Mouse (Mus musculus) frontal cortex, postnatal 25 days (tissue): Measurements from ENCODE around the gene Rnpepl1.
A peak's percentile ranks its signal among the peaks of the same experiment; 100 is the strongest.

Source experiments
- DNase-seq, 2 experiments: peaks; one replicate each; pipeline ENCODE4 v3.0.0; 2022; ENCODE audit warnings: low spot score in 2 of 2

Rnpepl1 gene

GRCm38 (mm10) chr1:92907632-92908360, 2.8 kb upstream of the Rnpepl1 start:
- DNase-seq: no peak

DNA sequence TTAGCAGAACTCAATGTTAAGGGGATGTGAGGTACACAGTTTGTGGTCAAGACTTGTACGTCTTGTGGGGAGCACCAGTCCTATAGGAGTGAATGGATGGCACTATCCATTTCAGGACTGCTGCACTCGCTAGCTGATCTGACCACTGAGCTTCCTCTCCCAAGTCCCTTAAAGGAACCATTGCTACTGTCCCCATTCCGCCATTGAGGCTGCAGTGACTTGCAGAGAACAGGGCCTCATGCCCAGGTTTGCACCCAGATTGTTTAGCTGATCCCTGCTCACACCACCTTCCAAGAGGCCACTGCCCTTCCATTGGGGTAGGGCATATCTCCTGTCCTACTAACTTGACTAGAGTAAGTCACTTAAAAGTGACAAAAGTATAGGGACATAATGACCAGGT, 1.9 kb upstream of the Rnpepl1 start:
- no peak for DNase-seq

DNA sequence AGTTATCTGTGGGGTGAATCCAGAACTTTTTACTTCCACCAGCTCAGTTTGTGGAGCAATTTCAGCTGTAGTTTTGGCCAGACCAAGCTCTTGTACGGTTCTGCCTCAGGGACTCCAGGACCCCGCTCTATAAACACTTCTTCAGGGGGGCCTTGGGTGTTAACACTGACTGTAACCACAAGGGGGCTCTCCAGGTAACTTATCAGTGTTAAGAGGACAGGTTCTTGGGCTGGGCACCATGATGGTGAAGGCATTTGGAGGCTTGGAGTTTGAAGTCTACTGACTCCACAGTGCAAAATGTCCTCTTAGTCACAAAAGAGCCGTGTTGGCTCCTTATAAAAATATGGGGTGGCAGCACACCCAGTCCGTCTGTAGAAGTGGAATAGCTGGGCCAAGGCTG, 1.5 kb upstream of the Rnpepl1 start:
- DNase-seq: no peak

DNA sequence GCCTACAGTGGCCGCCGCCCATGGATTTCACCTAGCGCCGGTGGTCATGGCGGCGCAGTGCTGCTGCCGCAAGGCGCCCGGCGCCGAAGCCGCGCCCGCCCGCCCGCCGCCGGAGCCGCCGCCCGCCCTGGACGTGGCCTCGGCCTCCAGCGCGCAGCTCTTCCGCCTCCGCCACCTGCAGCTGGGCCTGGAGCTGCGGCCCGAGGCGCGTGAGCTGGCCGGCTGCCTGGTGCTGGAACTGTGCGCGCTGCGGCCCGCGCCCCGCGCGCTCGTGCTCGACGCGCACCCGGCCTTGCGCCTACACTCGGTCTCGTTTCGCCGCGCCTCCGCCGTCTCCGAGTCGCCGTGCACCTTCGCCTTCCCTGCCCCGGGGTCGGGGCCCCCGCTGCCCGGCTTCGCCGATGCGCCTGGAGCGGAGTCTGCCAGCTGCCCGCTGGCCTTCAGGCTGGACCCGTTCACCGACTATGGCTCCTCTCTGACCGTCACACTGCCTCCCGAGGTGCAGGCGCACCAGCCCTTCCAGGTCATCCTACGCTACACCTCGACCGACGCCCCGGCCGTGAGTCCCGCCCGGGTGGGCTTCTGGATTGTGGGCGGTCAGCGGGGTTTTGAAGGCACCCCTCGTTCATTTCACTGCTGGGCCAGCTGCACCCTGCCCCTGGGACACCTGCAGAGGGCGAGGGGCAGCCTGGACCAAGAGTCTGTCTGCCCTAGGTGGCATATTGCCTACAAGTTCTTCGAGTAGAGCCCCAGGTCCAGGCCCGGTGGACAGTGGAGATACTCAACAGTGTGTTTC, 540 bp downstream of the Rnpepl1 start:
- DNase-seq: peak; percentile 55 to 57

DNA sequence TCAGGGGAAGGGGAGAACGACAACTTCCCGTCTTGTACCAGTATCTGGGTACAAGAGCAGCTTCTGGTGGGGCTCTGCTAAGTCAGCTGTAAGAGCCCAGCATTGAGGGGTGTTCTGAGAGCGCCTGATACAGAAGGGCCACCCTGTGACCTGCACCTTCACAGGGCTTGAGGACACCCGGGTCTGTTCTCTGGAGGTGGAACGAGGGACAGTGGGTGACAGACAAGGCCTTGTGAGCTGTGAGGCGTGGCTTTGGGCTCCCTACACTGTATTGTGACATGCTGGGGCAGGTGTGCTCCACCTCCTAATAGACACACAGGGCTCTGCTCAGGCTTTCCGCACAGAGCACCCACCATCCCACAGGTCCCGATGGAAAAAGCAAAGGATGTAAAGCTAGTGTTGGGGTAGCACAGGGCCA, 1.1 kb downstream of the Rnpepl1 start:
- DNase-seq: no peak

DNA sequence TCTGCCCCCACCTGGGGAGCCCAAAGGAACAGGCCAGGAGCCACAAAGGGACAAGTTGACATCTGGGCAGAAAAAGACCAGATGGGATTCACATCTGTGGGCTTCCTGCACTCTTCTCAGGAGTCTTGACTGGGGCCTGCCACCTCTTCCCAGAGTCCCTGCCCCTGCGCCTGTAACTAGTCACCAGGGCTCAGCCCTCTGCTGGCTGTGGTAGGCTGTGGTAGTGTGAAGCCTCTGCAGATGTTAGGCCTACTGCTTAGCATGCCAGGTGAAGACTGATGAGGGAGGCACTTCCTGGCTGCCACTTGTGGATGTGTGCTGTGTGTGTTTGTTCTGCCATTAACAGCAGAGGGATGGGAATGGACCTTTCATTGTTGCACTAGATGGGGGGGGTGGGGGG, 1.7 kb downstream of the Rnpepl1 start:
- no peak for DNase-seq

- DNase-seq: no peak
These were observed 3.7 kb downstream of the Rnpepl1 start for GRCm38 (mm10) chr1:92914239-92914638.

GRCm38 (mm10) chr1:92914993-92915392, 4.4 kb downstream of the Rnpepl1 start:
- DNase-seq: no peak

DNA sequence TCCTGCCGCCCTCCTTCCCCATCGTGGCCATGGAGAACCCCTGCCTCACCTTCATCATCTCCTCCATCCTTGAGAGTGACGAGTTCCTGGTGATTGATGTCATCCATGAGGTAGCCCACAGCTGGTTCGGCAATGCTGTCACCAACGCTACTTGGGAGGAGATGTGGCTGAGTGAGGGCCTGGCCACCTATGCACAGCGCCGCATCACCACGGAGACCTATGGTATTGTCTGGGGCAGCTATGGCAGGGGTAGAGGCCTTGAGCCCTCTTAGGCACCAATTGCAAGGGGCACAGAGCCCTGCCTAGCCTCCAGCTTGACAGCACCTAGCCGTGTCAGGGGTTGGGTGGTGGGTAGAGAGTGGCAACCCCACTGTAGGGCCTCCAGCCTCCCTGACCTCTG, 6.1 kb downstream of the Rnpepl1 start:
- DNase-seq: no peak

DNA sequence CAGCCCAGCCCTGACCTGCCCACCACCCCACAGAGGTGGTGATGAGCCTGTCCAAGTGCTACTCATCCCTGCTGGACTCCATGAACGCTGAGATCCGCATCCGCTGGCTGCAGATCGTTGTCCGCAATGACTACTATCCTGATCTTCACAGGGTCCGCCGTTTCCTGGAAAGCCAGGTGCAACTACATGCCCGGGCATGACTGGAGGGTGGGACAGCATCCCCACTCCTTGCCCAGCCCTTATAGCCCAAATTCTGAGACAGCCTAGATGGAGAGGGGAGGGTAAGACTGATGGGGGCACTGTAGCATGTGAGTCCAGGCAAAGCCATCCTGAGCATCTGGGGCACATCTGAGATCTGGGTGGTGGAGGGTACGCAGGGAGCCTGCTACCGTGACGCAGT, 8.6 kb downstream of the Rnpepl1 start:
- no peak for DNase-seq

- DNase-seq: no peak
These were observed 9.2 kb downstream of the Rnpepl1 start for GRCm38 (mm10) chr1:92919775-92920174.

GRCm38 (mm10) chr1:92920474-92921200, 10.1 kb downstream of the Rnpepl1 start:
- DNase-seq: no peak

GRCm38 (mm10) chr1:92921496-92921895, 10.9 kb downstream of the Rnpepl1 start:
- no peak for DNase-seq

- DNase-seq: no peak
These were observed 19.7 kb downstream of the Rnpepl1 start for GRCm38 (mm10) chr1:92930171-92930706.

- no peak for DNase-seq
These were observed 23.0 kb downstream of the Rnpepl1 start for GRCm38 (mm10) chr1:92933611-92934010.

- peak; percentile 92 to 93 for DNase-seq
These were observed 23.7 kb downstream of the Rnpepl1 start, which contains the start of gene Capn10 for GRCm38 (mm10) chr1:92934182-92934827. Gene Capn10, plus strand, starts transcription at chr1:92934376.

DNA sequence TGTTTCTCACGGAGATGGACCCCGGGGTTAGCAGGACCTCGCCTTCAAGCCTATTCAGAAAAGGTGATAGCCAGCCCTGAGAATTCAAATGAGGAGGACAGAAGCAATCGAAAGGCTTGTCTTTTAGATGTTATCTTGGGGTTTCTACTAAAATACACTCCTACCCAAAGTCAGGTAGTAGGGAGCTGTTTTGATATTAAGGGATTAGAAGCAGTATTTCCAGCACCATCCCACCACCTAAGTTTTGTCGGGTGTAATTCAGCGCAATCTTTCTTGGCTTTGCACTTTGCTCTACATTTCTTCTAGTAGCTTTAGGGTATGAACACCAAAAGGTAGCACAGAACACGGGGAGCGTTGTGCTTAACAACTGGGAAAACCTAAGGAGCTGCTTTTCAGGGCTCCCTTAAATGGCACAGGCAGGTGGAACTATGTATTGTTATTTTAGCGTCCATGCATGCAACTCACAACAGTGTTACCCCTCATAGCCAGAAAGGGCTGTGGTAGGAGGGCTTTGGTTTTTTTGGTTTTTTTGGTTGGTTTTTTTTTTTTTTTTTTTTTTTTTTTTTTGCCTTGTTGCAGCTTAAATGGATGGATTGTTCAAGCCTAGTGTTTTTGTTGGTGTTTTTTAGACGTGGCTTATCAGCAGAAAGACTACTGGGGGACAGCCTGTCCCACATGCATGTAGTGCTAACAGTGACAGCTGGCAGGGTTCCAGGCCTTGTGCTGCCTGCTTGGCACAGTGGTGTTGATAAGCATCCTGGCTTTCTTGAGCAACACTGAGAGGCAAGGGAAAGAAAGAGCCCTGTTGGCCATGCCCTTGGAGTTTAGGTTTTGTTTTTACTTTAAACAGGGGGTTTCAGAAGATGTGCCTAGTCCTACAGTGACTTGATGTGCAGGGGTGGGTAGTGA, 24.7 kb downstream of the Rnpepl1 start:
- no peak for DNase-seq

DNA sequence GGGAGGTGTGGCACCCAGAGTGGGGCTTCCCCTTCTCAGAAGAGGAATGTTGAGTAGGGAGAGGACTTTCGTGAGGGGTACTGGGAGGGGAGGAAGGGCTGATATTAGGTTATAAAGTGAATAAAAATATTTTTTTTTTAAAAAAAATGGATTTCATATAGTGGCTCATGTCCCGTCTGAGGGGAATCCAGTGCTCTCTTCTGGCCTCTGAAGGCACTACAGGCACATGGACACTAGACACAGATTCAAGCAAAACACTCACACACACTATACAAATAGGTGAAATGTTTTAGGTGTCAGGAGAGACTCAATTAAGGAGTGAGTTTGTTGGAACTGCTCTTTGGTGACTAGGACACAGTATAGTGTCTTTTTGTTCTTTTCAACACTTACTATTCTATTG, 25.4 kb downstream of the Rnpepl1 start:
- DNase-seq: no peak

DNA sequence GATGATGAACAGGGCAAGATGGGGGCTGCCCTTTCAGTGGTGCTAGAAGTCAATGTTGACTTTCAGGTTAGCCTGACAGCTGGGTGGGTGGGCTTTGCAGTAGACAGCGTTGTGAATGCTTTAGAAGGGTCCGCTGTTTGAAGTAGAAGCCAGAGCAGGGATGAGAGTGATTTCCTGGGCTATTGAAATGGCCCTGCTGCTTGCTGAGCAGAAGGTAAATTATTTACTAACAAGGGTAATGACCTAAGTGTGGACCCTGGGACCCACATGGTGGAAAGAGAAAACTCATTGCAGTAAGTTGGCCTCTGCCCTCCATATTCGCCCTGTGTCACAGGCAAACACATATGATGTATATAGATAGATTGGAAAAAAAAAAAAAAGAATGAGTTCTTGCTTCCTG, 25.9 kb downstream of the Rnpepl1 start:
- DNase-seq: no peak

GRCm38 (mm10) chr1:92937797-92938196, 27.2 kb downstream of the Rnpepl1 start:
- no peak for DNase-seq

DNA sequence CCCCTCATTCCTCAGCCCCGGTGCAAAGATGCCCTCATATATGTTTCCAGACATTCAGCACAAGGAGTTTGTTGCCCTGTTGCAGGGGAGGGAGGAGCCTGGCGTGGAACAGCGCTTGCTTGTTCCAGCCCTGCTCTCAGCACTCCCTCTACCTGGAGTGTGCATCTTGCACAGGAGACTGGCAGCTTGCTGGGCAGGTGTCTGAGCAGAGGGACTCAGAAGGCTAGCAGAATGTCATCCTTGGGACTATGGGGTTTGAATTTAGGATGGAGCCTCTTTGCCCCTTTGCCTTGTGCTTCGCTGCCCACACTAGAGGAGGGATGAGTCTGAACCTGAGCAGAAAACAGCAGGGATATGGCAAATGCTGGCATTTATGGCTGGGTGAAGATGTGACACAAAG, 29.2 kb downstream of the Rnpepl1 start:
- no peak for DNase-seq
